In the genomic region with DNA sequence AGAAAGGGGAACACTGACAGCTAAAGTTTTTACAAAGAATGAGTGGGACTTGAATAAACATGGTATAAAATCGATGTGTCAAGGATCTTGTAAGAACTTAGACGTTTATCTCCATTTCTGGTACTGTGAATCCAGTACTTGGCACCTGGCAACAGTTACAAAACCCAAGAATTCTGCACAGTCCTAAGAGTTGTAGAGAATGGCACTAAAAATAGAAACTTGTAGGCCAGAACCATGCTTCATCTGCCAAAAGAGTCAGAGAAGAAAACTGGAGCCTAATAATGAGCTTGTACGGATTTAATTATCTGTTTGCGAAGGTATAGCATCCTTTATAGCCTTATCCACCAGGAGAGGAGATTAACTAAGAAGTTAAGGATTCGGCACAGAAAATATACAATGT, we compare ENCODE assay signal across 32 mouse cellular contexts. TPM values are rescaled to one million over a fixed set of nuclear protein-coding genes. Genes with fewer than 3 reads are reported as not detected.
DNase-seq lines count a peak whose midpoint lies in the region; ATAC-seq and TF ChIP-seq lines count a peak whose summit lies in the region.
"Had no signal": no experiment of that assay in that cellular context is flagged by ENCODE, and none has a peak within 500 bp of the region (broad histone marks: within the 10 kb centered on the region; RNA-seq: fewer than 3 reads in every experiment).

No protein-coding gene starts in this region.

- H3K4me2 ChIP-seq in heart, postnatal 0 days (ENCODE audit: low read depth, low read length), result no peak overlapping the region
- no peak overlapping the region for H3K4me2 ChIP-seq in midbrain, embryonic 14.5 days (ENCODE audit: low read length)
- H3K4me2 ChIP-seq: embryonic facial prominence, embryonic 13.5 days; forebrain, embryonic 12.5 days; forebrain, embryonic 15.5 days; heart, embryonic 13.5 days; hindbrain, embryonic 14.5 days; kidney, embryonic 15.5 days had no signal

- no peak for TF ChIP-seq CTCF in heart, adult 2 months (IDR thresholded peaks at IDR 0.05)
- no peak for TF ChIP-seq CTCF in heart, postnatal 0 days (IDR thresholded peaks at IDR 0.05; ENCODE audit: low read depth)

- TF ChIP-seq EP300 in heart, adult 2 months (IDR thresholded peaks at IDR 0.05; ENCODE audit: insufficient read depth, low read depth, low read length), result no peak
- TF ChIP-seq EP300 in heart, postnatal 0 days (IDR thresholded peaks at IDR 0.05; ENCODE audit: low read depth), result no peak

- H3K27ac ChIP-seq in heart, adult 2 months, result peak overlapping the region; percentile 54
- no peak overlapping the region for H3K27ac ChIP-seq in heart, embryonic 10.5 days
- peak overlapping the region; percentile 36 for H3K27ac ChIP-seq in heart, postnatal 0 days (ENCODE audit: low read depth)
- H3K27ac ChIP-seq in midbrain, embryonic 14.5 days (replicated peaks; ENCODE audit: low read depth, low read length), result no peak overlapping the region
- H3K27ac ChIP-seq: embryonic facial prominence, embryonic 10.5 days; embryonic facial prominence, embryonic 13.5 days; forebrain, embryonic 12.5 days; gastrocnemius, adult 2 months; hindbrain, embryonic 14.5 days; hindbrain, postnatal 0 days; kidney, embryonic 15.5 days had no signal

- peak; percentile 50; the same call in 1 of the 2 replicates for ATAC-seq in heart, postnatal 0 days (ENCODE audit: insufficient read depth, low read depth)
- no peak for ATAC-seq in midbrain, embryonic 14.5 days (ENCODE audit: low FRiP score, low TSS enrichment)
- ATAC-seq: forebrain, embryonic 15.5 days; hindbrain, postnatal 0 days; inflammation-experienced regulatory T-cells, adult 6 months; Patski had no signal

- no peaks in the 10 kb centered on the region for H3K27me3 ChIP-seq in heart, adult 2 months (ENCODE audit: control insufficient read depth, insufficient read depth, low read length)
- no peaks in the 10 kb centered on the region for H3K27me3 ChIP-seq in heart, embryonic 10.5 days (ENCODE audit: insufficient read depth, poor library complexity, severe bottlenecking)
- H3K27me3 ChIP-seq in heart, postnatal 0 days (ENCODE audit: control insufficient read depth, insufficient read depth, low read length), result no peaks in the 10 kb centered on the region
- no peaks in the 10 kb centered on the region for H3K27me3 ChIP-seq in midbrain, embryonic 14.5 days (ENCODE audit: control insufficient read depth, insufficient read depth, low read length)
- H3K27me3 ChIP-seq: CH12.LX; forebrain, embryonic 12.5 days; forebrain, embryonic 15.5 days; heart, embryonic 13.5 days; kidney, embryonic 15.5 days; Patski had no signal

- intact Hi-C loops in heart, adult 2 months (cut with DNase I), result no loop called here
- intact Hi-C loops in heart, postnatal 14 days (cut with DNase I), result no loop called here

- H3K36me3 ChIP-seq in heart, adult 2 months (ENCODE audit: control insufficient read depth, insufficient read depth, low read length), result peaks cover 13% of the 10 kb centered on the region
- H3K36me3 ChIP-seq in heart, embryonic 10.5 days, result peaks cover 35% of the 10 kb centered on the region; the same call in 1 of the 2 replicates
- 0 out of 2 replicates have a peak, but pooled peaks cover 4% of the 10 kb centered on the region for H3K36me3 ChIP-seq in heart, postnatal 0 days (replicated peaks; ENCODE audit: control insufficient read depth, insufficient read depth, low read length)
- H3K36me3 ChIP-seq in midbrain, embryonic 14.5 days (ENCODE audit: control insufficient read depth, insufficient read depth, low read length), result no peaks in the 10 kb centered on the region
- H3K36me3 ChIP-seq: G1E had no signal

- DNase-seq in heart, adult 2 months, result no peak
- no peak for DNase-seq in heart, embryonic 10.5 days (ENCODE audit: low spot score)
- DNase-seq in heart, postnatal 0 days (ENCODE audit: low spot score), result peak; percentile 58
- no peak for DNase-seq in heart, postnatal 14 days
- peak; percentile 57 for DNase-seq in adipocyte (ENCODE audit: low spot score)
- no peak for DNase-seq in midbrain, embryonic 14.5 days
- DNase-seq: adrenal gland, adult 2 months; adrenal gland, postnatal 14 days; B cell, adult 2 months; cerebellum, adult 11-12 months; cerebellum, adult 8-10 months; cerebellum, postnatal 10 days; cerebellum, postnatal 36 days; embryo, embryonic 11 days; gastrocnemius, adult 2 months; gastrocnemius, postnatal 14 days; heart, postnatal 4 days; kidney, adult 11 months; kidney, adult 8-10 months had no signal

- TF ChIP-seq POLR2A in heart, adult 2 months (IDR thresholded peaks at IDR 0.05; ENCODE audit: insufficient read depth, low read depth, low read length), result no peak

- H3K4me1 ChIP-seq in heart, adult 2 months (ENCODE audit: control insufficient read depth, insufficient read depth, low read length), result peaks cover 6% of the 10 kb centered on the region
- peaks cover 35% of the 10 kb centered on the region for H3K4me1 ChIP-seq in heart, embryonic 10.5 days
- H3K4me1 ChIP-seq in heart, postnatal 0 days (ENCODE audit: control insufficient read depth, insufficient read depth), result peaks cover 26% of the 10 kb centered on the region
- H3K4me1 ChIP-seq in midbrain, embryonic 14.5 days (ENCODE audit: control insufficient read depth, insufficient read depth, low read length), result peaks cover 32% of the 10 kb centered on the region

- no peaks in the 10 kb centered on the region; the same call in 1 of the 2 replicates for H3K79me2 ChIP-seq in heart, adult 2 months (replicated peaks; ENCODE audit: control insufficient read depth, insufficient read depth, low read length)

- no peak overlapping the region for H3K4me3 ChIP-seq in heart, adult 2 months
- no peak overlapping the region for H3K4me3 ChIP-seq in heart, embryonic 10.5 days
- no peak overlapping the region for H3K4me3 ChIP-seq in heart, postnatal 0 days (ENCODE audit: low read depth, low read length)
- no peak overlapping the region for H3K4me3 ChIP-seq in midbrain, embryonic 14.5 days (replicated peaks; ENCODE audit: low read depth, low read length)
- H3K4me3 ChIP-seq: embryonic facial prominence, embryonic 10.5 days; embryonic facial prominence, embryonic 13.5 days; erythroblast, embryonic 14.5 days; forebrain, embryonic 12.5 days; forebrain, embryonic 15.5 days; gastrocnemius, adult 2 months; heart, embryonic 13.5 days; kidney, embryonic 15.5 days had no signal

- H3K9me3 ChIP-seq in heart, embryonic 10.5 days, result no peaks in the 10 kb centered on the region
- no peaks in the 10 kb centered on the region for H3K9me3 ChIP-seq in heart, postnatal 0 days (replicated peaks; ENCODE audit: control insufficient read depth, low read length)
- no peaks in the 10 kb centered on the region for H3K9me3 ChIP-seq in midbrain, embryonic 14.5 days (ENCODE audit: control insufficient read depth, low read length)
- H3K9me3 ChIP-seq: embryonic facial prominence, embryonic 10.5 days; embryonic facial prominence, embryonic 13.5 days; forebrain, embryonic 12.5 days; forebrain, embryonic 15.5 days; heart, embryonic 13.5 days; kidney, embryonic 15.5 days had no signal

- H3K9ac ChIP-seq in heart, adult 2 months (ENCODE audit: low read depth, low read length), result no peak overlapping the region
- H3K9ac ChIP-seq in heart, postnatal 0 days (replicated peaks; ENCODE audit: low read depth, low read length), result no peak overlapping the region
- no peak overlapping the region for H3K9ac ChIP-seq in midbrain, embryonic 14.5 days (replicated peaks; ENCODE audit: low read length)
- H3K9ac ChIP-seq: embryonic facial prominence, embryonic 13.5 days; forebrain, embryonic 12.5 days; forebrain, embryonic 15.5 days; heart, embryonic 13.5 days; hindbrain, embryonic 14.5 days; kidney, embryonic 15.5 days had no signal

- 59% methylated on average over 5 of the region's 5 CpGs for WGBS in heart, adult 2 months
- 84% methylated on average over 5 of the region's 5 CpGs for WGBS in heart, embryonic 10.5 days
- 47% methylated on average over 5 of the region's 5 CpGs for WGBS in heart, postnatal 0 days
- WGBS in midbrain, embryonic 14.5 days, result 86% methylated on average over 5 of the region's 5 CpGs

RNA-seq across cellular contexts. Expression of gene Meis2, which starts 42.8 kb away (rescaled TPM):
- 10 to 100 TPM; 24.9 to 30.4 TPM for total RNA-seq in heart, adult 2 months (2021)
- 16.9 and 22.4 TPM in 2 replicates for polyA plus RNA-seq in heart, adult 2 months (2012; rRNA removed)
- polyA plus RNA-seq in heart, embryonic 10.5 days (2016; fragmentation: Nextera tagmentation; extraction: Ambion mirVana), result 45.2 and 62.7 TPM in 2 replicates
- 30.5 and 42.2 TPM in 2 replicates for total RNA-seq in heart, postnatal 0 days (2014; rRNA removed; ENCODE audit: low replicate concordance)
- polyA plus RNA-seq in heart, postnatal 0 days (2015; fragmentation: Nextera tagmentation; extraction: Ambion mirVana), result 15.4 and 15.7 TPM in 2 replicates
- 10 to 100 TPM; 19.9 to 21.3 TPM for total RNA-seq in heart, postnatal 14 days (2021)
- 83.1 and 84.9 TPM in 2 replicates for polyA plus RNA-seq in midbrain, embryonic 14.5 days (2014; fragmentation: Nextera tagmentation; extraction: Ambion mirVana)
- total RNA-seq: CH12.LX had no signal
- polyA plus RNA-seq: erythroblast, embryonic 14.5 days had no signal

Comparison
In these comparisons a context has a peak if more than half of its experiments do, and no peak if none do; other contexts are left out.
1. DNase-seq: peak in heart, postnatal 0 days (single experiment) and adipocyte (single experiment); none in heart, adult 2 months (0 of 2), heart, embryonic 10.5 days (single experiment), heart, postnatal 14 days (0 of 2) and midbrain, embryonic 14.5 days (single experiment).
2. H3K27ac ChIP-seq: peak in heart, adult 2 months (single experiment) and heart, postnatal 0 days (single experiment); none in heart, embryonic 10.5 days (single experiment) and midbrain, embryonic 14.5 days (single experiment).